Mouse (Mus musculus) hindbrain, embryonic 16.5 days (tissue): ENCODE data around the gene Gm12169. TPM values are rescaled to one million over a fixed set of nuclear protein-coding genes. Genes with fewer than 3 reads are reported as not detected.

ENCODE experiments used
- ATAC-seq: fragments of 200-750 bp; cut with Nextera tagmentation; 2 replicates; pipeline ENCODE4 v1.8.0; 2017; ENCODE audit warnings: moderate TSS enrichment, moderate library complexity
- H3K27ac ChIP-seq: fragments of 300-500 bp; sonication (generic); 2 replicates; pipeline ENCODE4 v1.5.1; 2014; ENCODE audit warnings: low read depth, mild to moderate bottlenecking, control low read depth, low read length, moderate library complexity
- H3K27me3 ChIP-seq: fragments of 300-500 bp; sonication (generic); replicated peaks from 2 replicates; pipeline ENCODE4 v1.6.1; 2014; ENCODE audit warnings: low read length; ENCODE audit not compliant: control insufficient read depth, insufficient read depth
- H3K36me3 ChIP-seq: fragments of 300-500 bp; sonication (generic); 2 replicates; pipeline ENCODE4 v1.6.1; 2014; ENCODE audit warnings: mild to moderate bottlenecking, low read length, moderate library complexity, mixed read lengths; ENCODE audit not compliant: control insufficient read depth, insufficient read depth
- H3K4me1 ChIP-seq: fragments of 300-500 bp; sonication (generic); 2 replicates; pipeline ENCODE4 v1.6.1; 2014; ENCODE audit warnings: low read depth, low read length; ENCODE audit not compliant: control insufficient read depth, insufficient read depth
- H3K4me2 ChIP-seq: fragments of 300-500 bp; sonication (generic); 2 replicates; pipeline ENCODE4 v1.6.1; 2014; ENCODE audit warnings: mild to moderate bottlenecking, low read length, control low read depth, moderate library complexity
- H3K4me3 ChIP-seq: fragments of 300-500 bp; sonication (generic); 2 replicates; pipeline ENCODE4 v1.5.1; 2014; ENCODE audit warnings: mild to moderate bottlenecking, low read length, control low read depth, moderate library complexity
- H3K9ac ChIP-seq: fragments of 300-500 bp; sonication (generic); 2 replicates; pipeline ENCODE4 v1.6.1; 2014; ENCODE audit warnings: low read depth, mild to moderate bottlenecking, control low read depth, low read length, moderate library complexity
- H3K9me3 ChIP-seq: fragments of 300-500 bp; sonication (generic); 2 replicates; pipeline ENCODE4 v1.6.1; 2014; ENCODE audit warnings: mild to moderate bottlenecking, low read length, moderate library complexity; ENCODE audit not compliant: control insufficient read depth
- WGBS: fragments of 180-500 bp; shearing (Covaris S2); extraction: QIAGEN DNeasy Blood & Tissue Kit; methylation state at CpG from one replicate; pipeline ENCODE4 v1.1.7; 2014; 5-methylcytosine and 5-hydroxymethylcytosine counted together
- polyA plus RNA-seq: library from polyadenylated mRNA; unstranded; fragments of >200 nt; fragmentation: Nextera tagmentation; extraction: Ambion mirVana; gene quantifications from 2 replicates; pipeline ENCODE4 v1.2.1, GENCODE M21; 2015

The Gm12169 gene
- polyA plus RNA-seq, 1 experiment from 2014 or later: not detected

DNA sequence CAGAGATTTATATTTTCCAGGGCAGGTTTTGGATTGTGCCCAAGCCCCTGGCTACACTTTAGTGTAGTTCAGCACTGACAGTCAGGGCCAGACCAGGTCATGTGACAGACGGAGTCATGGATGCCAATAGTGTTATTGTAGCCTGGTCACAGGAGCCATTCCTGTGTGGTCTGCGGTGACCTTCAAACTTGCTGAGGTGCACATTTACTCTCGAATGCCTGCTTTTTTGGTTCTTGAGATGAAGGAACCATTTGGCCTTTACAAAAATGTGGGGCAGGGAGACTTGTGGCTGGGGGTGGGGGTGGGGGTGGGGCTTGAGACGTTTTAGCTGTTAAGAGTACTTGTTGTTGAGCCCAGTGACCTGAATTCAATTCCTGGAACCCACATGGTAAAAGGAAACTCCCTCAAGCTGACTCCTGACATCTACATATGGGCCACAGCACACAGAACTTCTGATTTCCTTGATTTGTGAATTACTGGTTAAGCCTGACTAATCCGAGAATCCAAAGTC, 54.8 kb downstream of the Gm12169 start:
- H3K27me3 ChIP-seq: no peaks in the 10 kb centered on the region
- WGBS: 68% methylated on average over 5 of the region's 5 CpGs

DNA sequence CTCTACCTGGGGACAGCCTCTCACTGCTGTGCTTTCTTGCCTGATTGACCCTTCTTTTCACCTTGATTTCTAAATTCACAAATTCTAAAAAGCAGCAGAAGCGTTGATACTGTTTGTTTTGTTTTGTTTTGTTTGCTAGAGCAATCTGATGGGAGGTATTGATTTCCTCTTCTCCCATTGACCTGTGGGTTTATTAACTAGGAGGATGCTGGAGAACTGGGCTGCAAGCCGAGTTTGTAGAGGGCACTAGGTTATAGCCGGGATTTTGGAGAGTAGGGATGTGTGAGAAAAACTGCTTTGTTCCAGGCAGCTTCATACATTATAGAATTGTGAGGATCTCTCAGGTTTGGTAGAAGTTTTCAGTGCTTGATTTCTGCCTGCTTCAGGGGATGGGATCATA, 56.4 kb downstream of the Gm12169 start:
- H3K9ac ChIP-seq: no peak overlapping the region
- no peak overlapping the region for H3K27ac ChIP-seq
- ATAC-seq: no peak
- H3K9me3 ChIP-seq: no peaks in the 10 kb centered on the region
- no peaks in the 10 kb centered on the region for H3K4me1 ChIP-seq
- WGBS: 81% methylated on average over 3 of the region's 3 CpGs
- H3K27me3 ChIP-seq: no peaks in the 10 kb centered on the region
- H3K36me3 ChIP-seq: no peaks in the 10 kb centered on the region
- no peak overlapping the region for H3K4me3 ChIP-seq
- no peak overlapping the region for H3K4me2 ChIP-seq

More for the DNA sequence above, 54.8 kb downstream of the Gm12169 start:
- no peaks in the 10 kb centered on the region for H3K4me1 ChIP-seq
- no peaks in the 10 kb centered on the region for H3K9me3 ChIP-seq
- H3K36me3 ChIP-seq: no peaks in the 10 kb centered on the region
- no peak for ATAC-seq
- H3K27ac ChIP-seq: no peak overlapping the region
- no peak overlapping the region for H3K4me2 ChIP-seq
- no peak overlapping the region for H3K4me3 ChIP-seq
- no peak overlapping the region for H3K9ac ChIP-seq

DNA sequence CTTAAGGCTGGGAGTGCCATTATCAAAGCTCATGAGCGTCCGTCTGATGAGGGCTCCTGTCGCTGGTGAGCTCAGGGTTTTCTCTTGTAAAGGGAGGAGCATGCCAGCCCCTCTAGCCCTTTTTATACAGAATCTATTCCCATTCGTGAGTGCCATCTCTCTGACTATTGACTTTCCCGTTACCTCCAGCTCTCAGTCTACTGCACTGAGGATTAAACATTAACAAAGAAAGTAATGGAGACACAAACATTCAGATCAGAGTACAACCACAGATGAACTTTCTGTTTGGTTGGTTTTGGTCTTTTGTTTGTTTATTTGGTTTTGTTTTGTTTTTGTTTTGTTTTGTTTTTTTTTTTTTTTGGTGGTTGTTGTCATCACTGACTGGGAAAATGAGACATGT, 58.7 kb downstream of the Gm12169 start:
- Histone ChIP-seq H3K4me1 (no peaks in the 10 kb centered on the region), H3K36me3 (no peaks in the 10 kb centered on the region), H3K9ac (no peak overlapping the region), H3K27me3 (no peaks in the 10 kb centered on the region), H3K27ac (no peak overlapping the region), H3K9me3 (no peaks in the 10 kb centered on the region), H3K4me3 (no peak overlapping the region), H3K4me2 (no peak overlapping the region)
- WGBS: 78% methylated on average over 5 of the region's 5 CpGs
- no peak for ATAC-seq

Other genes starting within 250 kb of the Gm12169 start
- gene Cyfip2, start 211.4 kb upstream of the Gm12169 start, polyA plus RNA-seq: 92.0 and 103 TPM in 2 replicates
- gene Itk, start 134.7 kb upstream of the Gm12169 start, polyA plus RNA-seq: 0.09 TPM in 1 of 2 replicates, not detected in the other
- gene Fam71b, start 127.7 kb upstream of the Gm12169 start, polyA plus RNA-seq: not detected in 2 replicates
- gene Med7, start 87.3 kb upstream of the Gm12169 start, polyA plus RNA-seq: 59.2 and 59.8 TPM in 2 replicates
- 0.21 and 0.32 TPM in 2 replicates for gene Havcr2, start 69.3 kb upstream of the Gm12169 start, polyA plus RNA-seq
- not detected in 2 replicates for gene BC053393, start 47.3 kb downstream of the Gm12169 start, polyA plus RNA-seq
- not detected in 2 replicates for gene Dppa1, start 105.0 kb downstream of the Gm12169 start, polyA plus RNA-seq
- not detected in 2 replicates for gene Timd2, start 182.8 kb downstream of the Gm12169 start, polyA plus RNA-seq
- not detected in 2 replicates for gene Havcr1, start 210.9 kb downstream of the Gm12169 start, polyA plus RNA-seq